Mouse (Mus musculus): Measurements from ENCODE around the gene Tbc1d16. TPM values are rescaled to one million over a fixed set of nuclear protein-coding genes. Genes with fewer than 3 reads are reported as not detected.

Tbc1d16 gene
- polyA plus RNA-seq, 1 experiment from 2014 or later = 20.3 TPM

DNA sequence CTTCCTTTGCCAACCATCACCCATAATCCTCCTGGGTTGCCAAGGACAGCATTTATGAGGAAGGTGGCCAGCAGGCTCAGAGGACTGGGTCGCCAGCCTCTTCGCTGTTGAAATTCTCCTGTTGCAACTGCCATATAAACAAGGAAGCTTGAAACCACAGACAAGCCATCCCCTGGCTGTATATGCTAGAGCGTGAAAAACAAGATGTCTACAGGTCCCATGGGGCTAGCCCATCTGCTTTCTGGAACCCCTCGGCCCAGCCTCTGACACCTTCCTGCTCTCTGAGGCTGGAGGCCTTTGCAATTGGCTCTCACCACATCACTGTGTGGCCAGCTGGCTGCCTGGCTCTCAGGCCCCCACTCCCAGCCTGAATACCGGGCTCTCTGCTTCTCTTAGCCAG lies 105.9 kb downstream of the Tbc1d16 start:
- H3K9ac ChIP-seq = no peak overlapping the region
- H3K27ac ChIP-seq = no peak overlapping the region
- no peaks in the 10 kb centered on the region for H3K9me3 ChIP-seq
- no peak overlapping the region for H3K4me2 ChIP-seq (replicated peaks)
- no peaks in the 10 kb centered on the region for H3K36me3 ChIP-seq
- peaks cover 23% of the 10 kb centered on the region for H3K4me1 ChIP-seq
- WGBS = 81% methylated on average over 5 of the region's 5 CpGs
- no peak for ATAC-seq (ENCODE audit: insufficient number of reproducible peaks, insufficient read depth, low FRiP score, low TSS enrichment)
- no peak overlapping the region for H3K4me3 ChIP-seq
- H3K27me3 ChIP-seq = peaks cover 17% of the 10 kb centered on the region

DNA sequence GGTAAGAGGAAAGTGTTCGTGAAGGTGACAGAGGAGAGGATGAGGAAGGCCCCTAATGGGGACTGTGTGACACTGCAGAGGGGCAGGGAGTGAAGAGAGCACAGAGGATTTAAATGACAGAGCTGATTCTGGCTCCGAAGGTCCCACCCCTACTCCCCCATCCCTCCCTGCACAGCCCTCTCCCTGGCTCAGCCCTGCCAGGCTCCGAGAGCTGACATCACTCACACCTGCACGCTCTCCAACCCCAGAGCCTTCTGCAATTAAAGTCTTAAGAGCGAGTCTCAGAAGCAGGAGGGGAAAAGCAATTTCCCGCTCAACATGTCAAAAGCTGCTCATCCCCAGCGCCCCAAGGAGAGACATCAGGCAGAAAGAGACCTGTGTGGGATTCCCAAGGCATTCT lies 109.4 kb downstream of the Tbc1d16 start:
- no peaks in the 10 kb centered on the region for H3K36me3 ChIP-seq
- H3K27ac ChIP-seq = no peak overlapping the region
- no peak overlapping the region for H3K4me2 ChIP-seq (replicated peaks)
- H3K4me3 ChIP-seq = no peak overlapping the region
- H3K4me1 ChIP-seq = peaks cover 5% of the 10 kb centered on the region; the same call in 1 of the 2 replicates
- peaks cover 9% of the 10 kb centered on the region; the same call in 1 of the 2 replicates for H3K27me3 ChIP-seq
- WGBS = 19% methylated on average over 7 of the region's 7 CpGs
- H3K9ac ChIP-seq = no peak overlapping the region
- no peak for ATAC-seq (ENCODE audit: insufficient number of reproducible peaks, insufficient read depth, low FRiP score, low TSS enrichment)
- no peaks in the 10 kb centered on the region for H3K9me3 ChIP-seq

- Histone ChIP-seq H3K4me3 (no peak overlapping the region), H3K27ac (no peak overlapping the region), H3K4me2 (replicated peaks) (no peak overlapping the region), H3K4me1 (peaks cover 5% of the 10 kb centered on the region; the same call in 1 of the 2 replicates), H3K27me3 (peaks cover 9% of the 10 kb centered on the region; the same call in 1 of the 2 replicates), H3K9ac (no peak overlapping the region), H3K36me3 (no peaks in the 10 kb centered on the region), H3K9me3 (no peaks in the 10 kb centered on the region)
- WGBS = 50% methylated on average over 7 of the region's 7 CpGs
- no peak for ATAC-seq (ENCODE audit: insufficient number of reproducible peaks, insufficient read depth, low FRiP score, low TSS enrichment)
These were observed 110.4 kb downstream of the Tbc1d16 start for GRCm38 (mm10) chr11:119117945-119118344.

- Histone ChIP-seq H3K27me3 (peaks cover 9% of the 10 kb centered on the region; the same call in 1 of the 2 replicates), H3K9me3 (no peaks in the 10 kb centered on the region), H3K4me1 (peaks cover 5% of the 10 kb centered on the region; the same call in 1 of the 2 replicates), H3K4me2 (replicated peaks) (no peak overlapping the region), H3K9ac (no peak overlapping the region), H3K27ac (no peak overlapping the region), H3K4me3 (no peak overlapping the region), H3K36me3 (no peaks in the 10 kb centered on the region)
- ATAC-seq (ENCODE audit: insufficient number of reproducible peaks, insufficient read depth, low FRiP score, low TSS enrichment) = no peak
- WGBS = 74% methylated on average over 4 of the region's 4 CpGs
These were observed 111.3 kb downstream of the Tbc1d16 start for GRCm38 (mm10) chr11:119116992-119117391.

GRCm38 (mm10) chr11:119112721-119113120 lies 115.6 kb downstream of the Tbc1d16 start:
- Histone ChIP-seq H3K9ac (no peak overlapping the region), H3K27me3 (0 out of 2 replicates have a peak, but pooled peaks cover 13% of the 10 kb centered on the region), H3K27ac (no peak overlapping the region), H3K4me2 (replicated peaks) (no peak overlapping the region), H3K36me3 (no peaks in the 10 kb centered on the region), H3K4me3 (no peak overlapping the region), H3K9me3 (no peaks in the 10 kb centered on the region), H3K4me1 (no peaks in the 10 kb centered on the region)
- no peak for ATAC-seq (ENCODE audit: insufficient number of reproducible peaks, insufficient read depth, low FRiP score, low TSS enrichment)

- 0 out of 2 replicates have a peak, but pooled peaks cover 10% of the 10 kb centered on the region for H3K27me3 ChIP-seq
- H3K9ac ChIP-seq = no peak overlapping the region
- no peak for ATAC-seq (ENCODE audit: insufficient number of reproducible peaks, insufficient read depth, low FRiP score, low TSS enrichment)
- no peaks in the 10 kb centered on the region for H3K9me3 ChIP-seq
- H3K4me2 ChIP-seq (replicated peaks) = no peak overlapping the region
- 0 out of 2 replicates have a peak, but pooled peaks cover 2% of the 10 kb centered on the region for H3K4me1 ChIP-seq
- no peak overlapping the region for H3K4me3 ChIP-seq
- WGBS = 8% methylated on average over 7 of the region's 7 CpGs
- no peaks in the 10 kb centered on the region for H3K36me3 ChIP-seq
- no peak overlapping the region for H3K27ac ChIP-seq
These were observed 117.0 kb downstream of the Tbc1d16 start for GRCm38 (mm10) chr11:119111345-119111744.

- 69% methylated on average over 9 of the region's 9 CpGs for WGBS
- Histone ChIP-seq H3K9me3 (no peaks in the 10 kb centered on the region), H3K4me1 (peaks cover 14% of the 10 kb centered on the region)
These were observed 118.8 kb downstream of the Tbc1d16 start for GRCm38 (mm10) chr11:119109415-119110071.

GRCm38 (mm10) chr11:119108573-119109263 lies 119.6 kb downstream of the Tbc1d16 start:
- Histone ChIP-seq H3K4me1 (peaks cover 14% of the 10 kb centered on the region), H3K27ac (no peak overlapping the region), H3K4me3 (no peak overlapping the region), H3K36me3 (no peaks in the 10 kb centered on the region), H3K27me3 (0 out of 2 replicates have a peak, but pooled peaks cover 4% of the 10 kb centered on the region), H3K4me2 (replicated peaks) (no peak overlapping the region), H3K9me3 (no peaks in the 10 kb centered on the region), H3K9ac (no peak overlapping the region)
- WGBS = 75% methylated on average over 10 of the region's 10 CpGs
- ATAC-seq (ENCODE audit: insufficient number of reproducible peaks, insufficient read depth, low FRiP score, low TSS enrichment) = no peak

More at GRCm38 (mm10) chr11:119109415-119110071, 118.8 kb downstream of the Tbc1d16 start:
- H3K27me3 ChIP-seq = 0 out of 2 replicates have a peak, but pooled peaks cover 4% of the 10 kb centered on the region
- H3K27ac ChIP-seq = no peak overlapping the region
- no peak overlapping the region for H3K4me3 ChIP-seq
- no peak overlapping the region for H3K9ac ChIP-seq
- no peak overlapping the region for H3K4me2 ChIP-seq (replicated peaks)
- no peak for ATAC-seq (ENCODE audit: insufficient number of reproducible peaks, insufficient read depth, low FRiP score, low TSS enrichment)
- no peaks in the 10 kb centered on the region for H3K36me3 ChIP-seq

- Histone ChIP-seq H3K4me2 (replicated peaks) (no peak overlapping the region), H3K4me3 (no peak overlapping the region), H3K9ac (no peak overlapping the region), H3K27ac (no peak overlapping the region), H3K9me3 (no peaks in the 10 kb centered on the region), H3K4me1 (peaks cover 14% of the 10 kb centered on the region), H3K36me3 (no peaks in the 10 kb centered on the region), H3K27me3 (no peaks in the 10 kb centered on the region)
- 50% methylated on average over 6 of the region's 6 CpGs for WGBS
- ATAC-seq (ENCODE audit: insufficient number of reproducible peaks, insufficient read depth, low FRiP score, low TSS enrichment) = no peak
These were observed 122.0 kb downstream of the Tbc1d16 start for GRCm38 (mm10) chr11:119106289-119106688.

- Histone ChIP-seq H3K4me2 (replicated peaks) (0 out of 2 replicates have a peak overlapping the region, but pooled peaks have one; percentile 2), H3K27me3 (no peaks in the 10 kb centered on the region), H3K27ac (no peak overlapping the region), H3K9me3 (no peaks in the 10 kb centered on the region), H3K9ac (no peak overlapping the region), H3K36me3 (no peaks in the 10 kb centered on the region), H3K4me1 (peaks cover 14% of the 10 kb centered on the region), H3K4me3 (no peak overlapping the region)
- ATAC-seq (ENCODE audit: insufficient number of reproducible peaks, insufficient read depth, low FRiP score, low TSS enrichment) = no peak
- 26% methylated on average over 8 of the region's 8 CpGs for WGBS
These were observed 122.6 kb downstream of the Tbc1d16 start for GRCm38 (mm10) chr11:119105748-119106147.

DNA sequence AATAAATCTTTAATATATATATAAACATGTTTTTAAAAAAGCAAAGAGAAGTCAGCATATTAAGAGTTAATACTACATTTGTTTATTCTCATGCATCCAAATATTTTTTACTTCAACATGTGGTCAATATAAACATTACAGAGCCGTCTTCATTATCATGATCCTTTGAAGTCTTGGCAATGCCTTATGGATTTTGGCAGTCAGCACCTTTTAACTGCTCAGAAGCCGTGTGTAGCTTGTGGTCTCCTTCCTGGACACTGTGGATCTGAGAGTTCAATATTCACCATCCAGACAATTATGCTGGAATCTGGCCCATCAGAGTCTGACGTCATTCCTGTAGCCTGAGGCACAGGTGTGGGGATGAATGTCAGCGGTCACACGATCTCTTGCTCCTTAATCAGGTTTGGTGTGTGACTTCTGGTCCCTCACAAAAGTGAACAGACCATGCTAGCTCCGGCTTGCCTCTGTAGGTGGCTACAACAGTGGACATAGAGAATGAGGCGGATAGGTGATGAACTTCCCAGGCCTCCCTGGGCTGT lies 123.2 kb downstream of the Tbc1d16 start:
- no peak overlapping the region for H3K4me3 ChIP-seq

DNA sequence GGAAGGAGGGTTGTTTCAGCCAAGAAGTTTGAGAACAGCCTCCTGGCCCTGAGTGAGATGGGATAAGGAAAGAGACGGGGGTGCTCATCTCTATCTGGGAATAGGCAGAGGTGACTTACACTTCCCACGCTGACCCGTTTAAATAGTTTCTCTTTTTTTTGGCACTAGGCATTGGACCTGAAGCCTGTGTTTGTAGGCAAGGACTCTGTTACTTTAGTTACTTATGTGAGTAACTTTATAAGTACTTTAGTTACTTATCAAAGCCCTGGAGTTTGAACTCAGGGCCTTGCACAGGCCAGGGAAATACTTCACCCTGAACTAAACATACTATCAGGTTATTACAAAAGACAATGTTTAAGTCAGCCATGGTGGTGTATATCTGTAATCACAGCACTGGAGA lies 124.3 kb downstream of the Tbc1d16 start:
- Histone ChIP-seq H3K4me2 (replicated peaks) (no peak overlapping the region), H3K9me3 (no peaks in the 10 kb centered on the region), H3K27me3 (no peaks in the 10 kb centered on the region), H3K9ac (no peak overlapping the region), H3K36me3 (no peaks in the 10 kb centered on the region), H3K4me1 (peaks cover 14% of the 10 kb centered on the region), H3K4me3 (no peak overlapping the region), H3K27ac (no peak overlapping the region)
- ATAC-seq (ENCODE audit: insufficient number of reproducible peaks, insufficient read depth, low FRiP score, low TSS enrichment) = no peak
- 90% methylated on average over 3 of the region's 3 CpGs for WGBS

More for the DNA sequence above, 123.2 kb downstream of the Tbc1d16 start:
- no peaks in the 10 kb centered on the region for H3K27me3 ChIP-seq
- H3K4me1 ChIP-seq = peaks cover 14% of the 10 kb centered on the region
- H3K36me3 ChIP-seq = no peaks in the 10 kb centered on the region
- H3K9ac ChIP-seq = no peak overlapping the region
- no peaks in the 10 kb centered on the region for H3K9me3 ChIP-seq
- ATAC-seq (ENCODE audit: insufficient number of reproducible peaks, insufficient read depth, low FRiP score, low TSS enrichment) = no peak
- 55% methylated on average over 7 of the region's 7 CpGs for WGBS
- no peak overlapping the region for H3K4me2 ChIP-seq (replicated peaks)
- no peak overlapping the region for H3K27ac ChIP-seq

Data from embryonic facial prominence, embryonic 12.5 days (tissue).